Mouse (Mus musculus) cerebellum, adult 18-20 months (tissue): ENCODE results near the gene Shld1.
A peak's percentile ranks its signal among the peaks of the same experiment; 100 is the strongest.

Experiments used
- DNase-seq, 2 experiments: peaks; one replicate each; pipeline ENCODE4 v3.0.0; 2021

The Shld1 gene

GRCm38 (mm10) chr2:132726156-132726555 is 39.4 kb downstream of the Shld1 start:
- no peak for DNase-seq

- no peak for DNase-seq
Measured at GRCm38 (mm10) chr2:132732940-132733339, 46.2 kb downstream of the Shld1 start.

- no peak for DNase-seq
Measured at GRCm38 (mm10) chr2:132733603-132734573, 47.2 kb downstream of the Shld1 start.

- peak; percentile 75 to 83 for DNase-seq
Measured at GRCm38 (mm10) chr2:132738816-132739432, 52.2 kb downstream of the Shld1 start.

- DNase-seq, result peak in 1 of 2 experiments; percentile 38
Measured at GRCm38 (mm10) chr2:132741862-132742347, 55.2 kb downstream of the Shld1 start.

- peak; percentile 62 to 65 for DNase-seq
Measured at GRCm38 (mm10) chr2:132744866-132745265, 58.1 kb downstream of the Shld1 start.

- no peak for DNase-seq
Measured at GRCm38 (mm10) chr2:132746108-132746507, 59.4 kb downstream of the Shld1 start.

- DNase-seq, result peak; percentile 68 to 69
Measured at GRCm38 (mm10) chr2:132750726-132751125, 64.0 kb downstream of the Shld1 start.

GRCm38 (mm10) chr2:132751141-132752066 is 64.7 kb downstream of the Shld1 start:
- peak; percentile 88 to 97 for DNase-seq

- DNase-seq, result no peak
Measured at GRCm38 (mm10) chr2:132752398-132752797, 65.7 kb downstream of the Shld1 start.

GRCm38 (mm10) chr2:132753137-132753536 is 66.4 kb downstream of the Shld1 start:
- peak; percentile 50 to 61 for DNase-seq

GRCm38 (mm10) chr2:132757911-132758310 is 71.2 kb downstream of the Shld1 start:
- no peak for DNase-seq

GRCm38 (mm10) chr2:132770822-132771221 is 84.1 kb downstream of the Shld1 start:
- no peak for DNase-seq

- DNase-seq, result no peak
Measured at GRCm38 (mm10) chr2:132780978-132781377, 94.2 kb downstream of the Shld1 start, which contains the start of gene Chgb. Chgb (plus strand) TSS chr2:132781278.

- DNase-seq, result peak; percentile 89 to 94
Measured at GRCm38 (mm10) chr2:132781439-132782068, 94.8 kb downstream of the Shld1 start.

GRCm38 (mm10) chr2:132784039-132784438 is 97.3 kb downstream of the Shld1 start:
- DNase-seq, result peak; percentile 77 to 81

- peak; percentile 85 to 88 for DNase-seq
Measured at GRCm38 (mm10) chr2:132793441-132794203, 106.9 kb downstream of the Shld1 start.

- DNase-seq, result peak; percentile 48 to 52
Measured at GRCm38 (mm10) chr2:132794204-132794586, 107.5 kb downstream of the Shld1 start.
